Comparison of ENCODE assay signal across 11 mouse cellular contexts in genomic region chr6:38231994-38232393, GRCm38 (mm10). TPM values are rescaled to one million over a fixed set of nuclear protein-coding genes. Genes with fewer than 3 reads are reported as not detected.
DNase-seq lines count a peak whose midpoint lies in the region; ATAC-seq lines count a peak whose summit lies in the region.
"Had no signal": no experiment of that assay in that cellular context is flagged by ENCODE, and none has a peak within 500 bp of the region (broad histone marks: within the 10 kb centered on the region; RNA-seq: fewer than 3 reads in every experiment).

No protein-coding gene starts in this region.

- ATAC-seq in neural tube, embryonic 14.5 days (ENCODE audit: low read depth), result peak; percentile 64
- ATAC-seq: Patski had no signal

- no peaks in the 10 kb centered on the region for H3K9me3 ChIP-seq in neural tube, embryonic 14.5 days (ENCODE audit: control insufficient read depth, low read length)

- H3K4me1 ChIP-seq in neural tube, embryonic 14.5 days (ENCODE audit: control insufficient read depth, insufficient read depth, low read length), result peaks cover 11% of the 10 kb centered on the region; the same call in 1 of the 2 replicates

- peak; percentile 25 for DNase-seq in embryo, embryonic 10 days (ENCODE audit: low spot score)
- no peak for DNase-seq in embryo, embryonic 10.5 days (ENCODE audit: low spot score)
- peak; percentile 35 for DNase-seq in lung, postnatal 10 days
- DNase-seq in lung, postnatal 14 days, result no peak
- peak; percentile 41 for DNase-seq in kidney, adult 11 months
- DNase-seq in gastrocnemius, adult 8-10 months (ENCODE audit: low spot score in 2 of 2), result no peak
- DNase-seq in thymus, postnatal 25 days, result no peak

- H3K4me2 ChIP-seq in neural tube, embryonic 14.5 days (ENCODE audit: low read depth, low read length), result no peak overlapping the region
- H3K4me2 ChIP-seq: heart, embryonic 12.5 days had no signal

- no peak overlapping the region for H3K4me3 ChIP-seq in neural tube, embryonic 14.5 days (ENCODE audit: low read depth, low read length)
- H3K4me3 ChIP-seq: heart, embryonic 12.5 days had no signal

- 66% methylated on average over 4 of the region's 4 CpGs for WGBS in neural tube, embryonic 14.5 days

- no peak overlapping the region for H3K9ac ChIP-seq in neural tube, embryonic 14.5 days (replicated peaks; ENCODE audit: low read depth, low read length)
- H3K9ac ChIP-seq: heart, embryonic 12.5 days had no signal

- no peaks in the 10 kb centered on the region for H3K36me3 ChIP-seq in neural tube, embryonic 14.5 days (ENCODE audit: control insufficient read depth, insufficient read depth, low read length)
- H3K36me3 ChIP-seq: heart, embryonic 12.5 days had no signal

- H3K27me3 ChIP-seq in neural tube, embryonic 14.5 days (ENCODE audit: control insufficient read depth, insufficient read depth, low read length), result no peaks in the 10 kb centered on the region
- H3K27me3 ChIP-seq: heart, embryonic 12.5 days; Patski had no signal

- H3K27ac ChIP-seq in neural tube, embryonic 14.5 days (ENCODE audit: low read depth, low read length), result peak overlapping the region; percentile 16; the same call in 1 of the 2 replicates
- H3K27ac ChIP-seq: macrophage had no signal

RNA-seq across cellular contexts. Expression of gene D630045J12Rik, which starts 21.8 kb away (rescaled TPM):
- polyA plus RNA-seq in neural tube, embryonic 14.5 days (2014; fragmentation: Nextera tagmentation; extraction: Ambion mirVana), result 20.5 and 21.0 TPM in 2 replicates
- total RNA-seq in gastrocnemius, adult 8-10 months (2022), result under 1 TPM; 0.15 to 0.73 (median 0.24) TPM

Comparison
In these comparisons a context has a peak if more than half of its experiments do, and no peak if none do; other contexts are left out.
1. DNase-seq: peak in embryo, embryonic 10 days (single experiment), lung, postnatal 10 days (single experiment) and kidney, adult 11 months (single experiment); none in embryo, embryonic 10.5 days (single experiment), lung, postnatal 14 days (single experiment), gastrocnemius, adult 8-10 months (0 of 2) and thymus, postnatal 25 days (single experiment).